Mouse (Mus musculus): ENCODE measurements around the gene Ephx3.

Gene Ephx3

GRCm38 (mm10) chr17:32179621-32180491 is 9.5 kb downstream of the Ephx3 start:
- in situ Hi-C loops (cut with MboI; ENCODE audit: unreplicated experiment in 2 of 2) = no loop called here

GRCm38 (mm10) chr17:32176919-32177318 is 12.4 kb downstream of the Ephx3 start:
- in situ Hi-C loops (cut with MboI; ENCODE audit: unreplicated experiment in 2 of 2) = no loop called here

GRCm38 (mm10) chr17:32173166-32173565 is 16.2 kb downstream of the Ephx3 start:
- in situ Hi-C loops (cut with MboI; ENCODE audit: unreplicated experiment in 2 of 2) = no loop called here

- in situ Hi-C loops (cut with MboI; ENCODE audit: unreplicated experiment in 2 of 2) = no loop called here
Observed at GRCm38 (mm10) chr17:32172485-32172884, 16.9 kb downstream of the Ephx3 start.

- in situ Hi-C loops (cut with MboI; ENCODE audit: unreplicated experiment in 2 of 2) = no loop called here
Observed at GRCm38 (mm10) chr17:32169518-32170225, 19.7 kb downstream of the Ephx3 start.

GRCm38 (mm10) chr17:32166687-32167086 is 22.7 kb downstream of the Ephx3 start, which contains the start of gene Notch3:
TSS of gene Notch3 (minus strand) at chr17:32166852.
- in situ Hi-C loops (cut with MboI; ENCODE audit: unreplicated experiment in 2 of 2) = no loop called here

- in situ Hi-C loops (cut with MboI; ENCODE audit: unreplicated experiment in 2 of 2) = no loop called here
Observed at GRCm38 (mm10) chr17:32165803-32166595, 23.4 kb downstream of the Ephx3 start.

- in situ Hi-C loops (cut with MboI; ENCODE audit: unreplicated experiment in 2 of 2) = no loop called here
Observed at GRCm38 (mm10) chr17:32165266-32165802, 24.0 kb downstream of the Ephx3 start.

GRCm38 (mm10) chr17:32164780-32165179 is 24.6 kb downstream of the Ephx3 start:
- in situ Hi-C loops (cut with MboI; ENCODE audit: unreplicated experiment in 2 of 2) = no loop called here

GRCm38 (mm10) chr17:32163910-32164650 is 25.3 kb downstream of the Ephx3 start:
- in situ Hi-C loops (cut with MboI; ENCODE audit: unreplicated experiment in 2 of 2) = no loop called here

GRCm38 (mm10) chr17:32162112-32162850 is 27.1 kb downstream of the Ephx3 start:
- in situ Hi-C loops (cut with MboI; ENCODE audit: unreplicated experiment in 2 of 2) = no loop called here

GRCm38 (mm10) chr17:32160882-32161281 is 28.5 kb downstream of the Ephx3 start:
- in situ Hi-C loops (cut with MboI; ENCODE audit: unreplicated experiment in 2 of 2) = no loop called here

GRCm38 (mm10) chr17:32158841-32159240 is 30.5 kb downstream of the Ephx3 start:
- in situ Hi-C loops (cut with MboI; ENCODE audit: unreplicated experiment in 2 of 2) = no loop called here

- in situ Hi-C loops (cut with MboI; ENCODE audit: unreplicated experiment in 2 of 2) = loop anchor here in 1 of 2 experiments (25.0 kb wide), 1 partner anchor 341 kb away; no protein-coding TSS in a partner anchor
Observed at GRCm38 (mm10) chr17:32146718-32147117, 42.6 kb downstream of the Ephx3 start.

- in situ Hi-C loops (cut with MboI; ENCODE audit: unreplicated experiment in 2 of 2) = loop anchor here (5.0 to 25.0 kb wide), 3 partner anchors 64 to 354 kb away; no protein-coding TSS in a partner anchor
Observed at GRCm38 (mm10) chr17:32142907-32143854, 46.2 kb downstream of the Ephx3 start.

GRCm38 (mm10) chr17:32142234-32142633 is 47.1 kb downstream of the Ephx3 start:
- in situ Hi-C loops (cut with MboI; ENCODE audit: unreplicated experiment in 2 of 2) = loop anchor here (5.0 to 25.0 kb wide), 3 partner anchors 65 to 355 kb away; no protein-coding TSS in a partner anchor

All from v-Abl transformed pro-B cells (cell line).